Mouse (Mus musculus): ENCODE results near the gene Zim1.

Gene Zim1

DNA sequence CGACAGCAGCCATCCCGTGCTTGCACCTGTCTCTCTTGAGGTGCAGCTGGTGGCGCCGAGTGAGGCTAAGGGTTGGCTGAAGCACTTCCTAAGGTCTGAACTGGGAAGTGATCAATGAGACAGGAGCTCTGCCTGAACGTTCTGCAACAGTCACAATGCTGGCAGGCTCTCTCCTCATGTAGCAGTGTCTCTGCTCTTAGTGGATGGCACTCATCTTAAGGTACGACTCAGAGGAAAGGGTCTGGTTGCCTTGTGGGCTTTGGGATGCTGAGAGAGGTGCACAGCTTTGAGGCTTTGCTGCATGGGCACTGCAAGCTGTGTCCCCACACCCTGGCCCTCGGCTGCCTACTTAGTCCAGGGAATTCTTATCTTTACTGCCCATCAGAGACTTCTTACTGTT lies 45.0 kb downstream of the Zim1 start:
- DNase-seq (ENCODE audit: low spot score in 2 of 2) = no peak

DNA sequence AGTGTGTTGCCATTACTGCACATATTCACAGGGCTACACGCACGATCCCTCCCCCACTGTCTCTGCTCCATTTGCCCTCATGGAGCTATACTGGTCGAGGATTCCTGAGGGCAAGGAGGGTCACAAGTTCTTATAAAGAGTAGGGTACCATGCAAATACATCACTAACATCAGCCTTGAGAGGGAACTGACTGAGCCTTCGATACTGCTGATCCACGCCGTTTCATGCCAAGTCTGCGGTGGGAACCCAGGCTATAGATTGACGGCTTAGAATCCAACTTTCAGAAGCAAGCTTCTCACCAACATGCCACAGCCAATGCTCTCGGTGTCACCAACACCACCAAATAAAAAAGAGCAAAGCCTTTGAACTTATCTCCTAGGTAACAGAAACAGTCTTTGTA lies 45.7 kb downstream of the Zim1 start:
- no peak for DNase-seq (ENCODE audit: low spot score in 2 of 2)

DNA sequence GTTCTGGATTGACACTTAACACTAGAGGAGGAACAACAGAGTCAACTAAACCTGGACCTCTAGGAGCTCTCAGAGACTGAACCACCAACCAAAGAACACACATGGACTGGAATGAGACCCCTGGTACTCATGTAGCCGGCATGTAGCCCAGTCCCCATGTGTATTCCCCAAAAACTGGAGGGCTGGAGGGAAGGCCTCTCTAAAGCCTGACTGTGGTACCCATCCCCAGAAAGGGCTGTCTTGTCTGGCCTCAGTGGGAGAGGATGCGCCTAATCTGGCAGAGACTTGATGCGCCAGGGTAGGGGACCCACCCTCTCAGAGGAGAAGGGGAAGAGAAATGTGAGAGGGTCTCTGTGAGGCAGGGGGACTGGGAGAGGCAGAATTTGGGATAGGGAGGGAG lies 50.4 kb downstream of the Zim1 start:
- DNase-seq (ENCODE audit: low spot score in 2 of 2) = no peak

DNA sequence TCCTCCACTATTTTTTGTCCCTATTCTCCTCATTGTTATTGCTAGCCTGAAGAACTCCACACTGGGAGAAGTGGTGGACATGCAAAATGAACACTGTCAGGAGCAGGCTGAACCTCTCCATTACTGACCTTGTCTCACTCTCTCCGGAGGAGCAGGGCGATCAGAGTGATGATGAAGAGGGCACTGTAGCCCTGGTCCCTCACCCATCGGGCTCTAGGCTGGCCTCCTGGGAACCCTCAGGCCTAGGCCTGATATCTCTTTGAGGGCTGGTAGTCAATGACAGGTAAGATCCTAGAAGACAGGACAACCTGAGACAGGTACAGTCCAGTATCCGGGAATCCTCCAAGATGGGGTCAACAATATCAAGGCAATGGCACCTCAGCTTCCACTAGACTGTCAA lies 58.2 kb downstream of the Zim1 start:
- DNase-seq (ENCODE audit: low spot score in 2 of 2) = no peak

DNA sequence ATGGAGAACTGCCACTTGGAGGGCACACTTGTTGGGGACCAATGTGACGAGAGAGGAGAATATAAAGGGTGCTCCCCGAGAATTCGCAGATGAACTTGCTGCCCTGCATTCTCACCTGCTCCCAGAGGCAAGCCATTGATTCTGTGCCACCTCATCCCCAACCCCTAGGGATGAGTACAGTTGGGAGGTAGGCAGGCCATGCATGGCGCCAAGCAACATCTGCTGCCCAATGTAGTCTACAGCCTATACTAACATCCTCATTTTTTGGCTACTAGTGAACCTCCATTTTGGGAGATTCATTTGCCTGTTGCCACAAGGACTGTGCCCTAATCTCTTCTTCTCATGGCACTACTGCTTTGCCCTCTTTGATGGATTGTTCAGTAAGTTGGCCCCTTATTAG lies 59.5 kb downstream of the Zim1 start:
- DNase-seq (ENCODE audit: low spot score in 2 of 2) = no peak

- no peak for DNase-seq (ENCODE audit: low spot score in 2 of 2)
Observed at GRCm38 (mm10) chr7:6635831-6636230, 60.4 kb downstream of the Zim1 start.

All from left cerebral cortex, adult 9 months (tissue).